Mouse (Mus musculus) heart, adult 2 months (tissue): ENCODE data around the gene Usp4.

ENCODE experiments used
- CTCF ChIP-seq: fragments of 200-600 bp; IDR thresholded peaks from 2 replicates; pipeline ENCODE4 v1.8.1; 2022; ENCODE audit warnings: antibody characterized with exemption, mild to moderate bottlenecking, moderate library complexity
- EP300 ChIP-seq: fragments of 200-500 bp; IDR thresholded peaks from 2 replicates; pipeline ENCODE4 v1.6.1; 2011; ENCODE audit warnings: low read depth, low read length, control low read depth; ENCODE audit not compliant: insufficient read depth
- POLR2A ChIP-seq: fragments of 200-500 bp; IDR thresholded peaks from 2 replicates; pipeline ENCODE4 v1.6.1; 2011; ENCODE audit warnings: mild to moderate bottlenecking, low read depth, low read length, control low read depth; ENCODE audit not compliant: insufficient read depth

GRCm38 (mm10) chr9:108344471-108344870 is 3.2 kb upstream of the Usp4 start:
- TF ChIP-seq CTCF (no peak), POLR2A (no peak), EP300 (no peak)
